Mouse (Mus musculus) stomach, postnatal 0 days (tissue): ENCODE results near the gene Ptpn7.

Experiments used
- CTCF ChIP-seq: IDR thresholded peaks from 2 replicates; pipeline ENCODE4 v1.5.1; 2016; ENCODE audit warnings: antibody characterized with exemption, low read depth, mild to moderate bottlenecking, moderate library complexity
- EP300 ChIP-seq: optimal IDR thresholded peaks from 2 replicates; pipeline ENCODE3; 2016; ENCODE audit warnings: antibody characterized with exemption

DNA sequence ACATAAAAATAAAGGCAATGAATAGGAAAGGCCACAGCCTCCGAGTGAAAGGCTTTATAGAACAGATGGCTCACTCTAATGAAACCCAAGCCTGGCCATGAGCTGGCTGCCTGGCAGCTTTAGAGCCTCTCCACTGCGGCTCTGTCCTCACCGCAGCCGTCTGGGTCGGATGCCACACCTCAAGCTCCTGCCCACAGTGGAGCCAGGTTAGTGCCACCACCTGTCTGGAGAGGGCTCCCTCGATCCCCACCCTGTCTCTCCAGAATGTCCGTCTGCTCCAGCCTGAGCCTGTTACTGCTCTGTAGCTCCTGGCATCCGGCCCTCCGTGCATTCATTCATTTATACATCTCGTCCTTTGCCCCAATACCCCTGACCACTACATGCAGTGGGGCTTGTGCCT lies 42.9 kb upstream of the Ptpn7 start:
- no peak for TF ChIP-seq CTCF
- no peak for TF ChIP-seq EP300
